Mouse (Mus musculus): ENCODE results near the gene Plch2. TPM values are rescaled to one million over a fixed set of nuclear protein-coding genes. Genes with fewer than 3 reads are reported as not detected.
A peak's percentile ranks its signal among the peaks of the same experiment; 100 is the strongest.

The Plch2 gene
- polyA plus RNA-seq, 1 experiment from 2014 or later: 1.8 TPM

- 57% methylated on average over 13 of the region's 13 CpGs for WGBS
- H3K4me3 ChIP-seq: peak overlapping the region; percentile 38
- H3K9me3 ChIP-seq (replicated peaks): no peaks in the 10 kb centered on the region
- peaks cover 100% of the 10 kb centered on the region for H3K27me3 ChIP-seq (ENCODE audit: low read depth, poor library complexity, severe bottlenecking)
- H3K36me3 ChIP-seq: no peaks in the 10 kb centered on the region
- peak overlapping the region; percentile 77 for H3K27ac ChIP-seq
- DNase-seq (ENCODE audit: low spot score): no peak
- peaks cover 65% of the 10 kb centered on the region for H3K4me1 ChIP-seq
Measured at GRCm38 (mm10) chr4:154957289-154957993, 99.1 kb downstream of the Plch2 start.

GRCm38 (mm10) chr4:154956604-154957003, 100.0 kb downstream of the Plch2 start:
- H3K36me3 ChIP-seq: no peaks in the 10 kb centered on the region
- H3K4me3 ChIP-seq: no peak overlapping the region
- peaks cover 58% of the 10 kb centered on the region for H3K4me1 ChIP-seq
- H3K9me3 ChIP-seq (replicated peaks): no peaks in the 10 kb centered on the region
- no peak for DNase-seq (ENCODE audit: low spot score)
- WGBS: 35% methylated on average over 9 of the region's 9 CpGs
- peaks cover 100% of the 10 kb centered on the region for H3K27me3 ChIP-seq (ENCODE audit: low read depth, poor library complexity, severe bottlenecking)
- no peak overlapping the region for H3K27ac ChIP-seq

GRCm38 (mm10) chr4:154952461-154953241, 103.9 kb downstream of the Plch2 start:
- peaks cover 97% of the 10 kb centered on the region for H3K27me3 ChIP-seq (ENCODE audit: low read depth, poor library complexity, severe bottlenecking)
- H3K27ac ChIP-seq: no peak overlapping the region
- no peaks in the 10 kb centered on the region for H3K9me3 ChIP-seq (replicated peaks)
- H3K4me1 ChIP-seq: peaks cover 32% of the 10 kb centered on the region
- WGBS: under 1% methylated on average over 26 of the region's 26 CpGs
- no peaks in the 10 kb centered on the region for H3K36me3 ChIP-seq
- peak overlapping the region; percentile 20; the same call in 1 of the 2 replicates for H3K4me3 ChIP-seq
- no peak for DNase-seq (ENCODE audit: low spot score)

GRCm38 (mm10) chr4:154949589-154949982, 107.0 kb downstream of the Plch2 start:
- WGBS: 18% methylated on average over 16 of the region's 16 CpGs
- no peaks in the 10 kb centered on the region for H3K36me3 ChIP-seq
- H3K4me1 ChIP-seq: peaks cover 42% of the 10 kb centered on the region
- no peak overlapping the region for H3K4me3 ChIP-seq
- H3K9me3 ChIP-seq (replicated peaks): no peaks in the 10 kb centered on the region
- no peak for DNase-seq (ENCODE audit: low spot score)
- no peak overlapping the region for H3K27ac ChIP-seq
- H3K27me3 ChIP-seq (ENCODE audit: low read depth, poor library complexity, severe bottlenecking): peaks cover 67% of the 10 kb centered on the region

GRCm38 (mm10) chr4:154948940-154949588, 107.5 kb downstream of the Plch2 start:
- H3K4me3 ChIP-seq: no peak overlapping the region
- H3K4me1 ChIP-seq: peaks cover 42% of the 10 kb centered on the region
- 74% methylated on average over 6 of the region's 6 CpGs for WGBS
- no peak overlapping the region for H3K27ac ChIP-seq
- H3K36me3 ChIP-seq: no peaks in the 10 kb centered on the region
- no peak for DNase-seq (ENCODE audit: low spot score)
- peaks cover 61% of the 10 kb centered on the region for H3K27me3 ChIP-seq (ENCODE audit: low read depth, poor library complexity, severe bottlenecking)
- no peaks in the 10 kb centered on the region for H3K9me3 ChIP-seq (replicated peaks)

GRCm38 (mm10) chr4:154948066-154948939, 108.3 kb downstream of the Plch2 start:
- DNase-seq (ENCODE audit: low spot score): no peak
- peaks cover 54% of the 10 kb centered on the region for H3K27me3 ChIP-seq (ENCODE audit: low read depth, poor library complexity, severe bottlenecking)
- H3K9me3 ChIP-seq (replicated peaks): no peaks in the 10 kb centered on the region
- no peak overlapping the region for H3K27ac ChIP-seq
- H3K4me3 ChIP-seq: no peak overlapping the region
- no peaks in the 10 kb centered on the region for H3K36me3 ChIP-seq
- 59% methylated on average over 14 of the region's 14 CpGs for WGBS
- peaks cover 35% of the 10 kb centered on the region for H3K4me1 ChIP-seq

DNA sequence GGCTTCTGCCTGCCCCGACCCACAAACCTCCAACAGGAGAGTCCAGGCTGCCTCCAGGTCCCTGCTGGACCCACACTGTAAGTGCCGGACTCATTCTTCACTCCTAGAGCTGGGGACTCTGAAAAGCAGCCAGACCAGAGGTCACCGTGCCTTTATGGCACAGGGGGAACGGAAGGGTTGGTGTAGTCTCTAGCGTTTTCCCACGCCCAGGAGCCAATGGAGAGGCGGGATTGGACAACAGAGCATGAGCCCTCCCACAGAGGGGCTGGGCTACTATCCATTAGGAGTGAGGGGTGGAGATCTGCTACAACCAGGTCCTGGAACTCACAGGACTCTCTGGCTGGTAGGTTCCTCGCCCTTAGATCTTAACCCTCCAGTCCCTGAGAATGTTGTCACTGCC, 110.3 kb downstream of the Plch2 start:
- Histone ChIP-seq H3K27me3 (ENCODE audit: low read depth, poor library complexity, severe bottlenecking) (peaks cover 34% of the 10 kb centered on the region), H3K27ac (peak overlapping the region; percentile 68), H3K4me3 (peak overlapping the region; percentile 35), H3K4me1 (peaks cover 26% of the 10 kb centered on the region), H3K36me3 (no peaks in the 10 kb centered on the region), H3K9me3 (replicated peaks) (no peaks in the 10 kb centered on the region)
- peak; percentile 75 for DNase-seq (ENCODE audit: low spot score)
- WGBS: 1% methylated on average over 8 of the region's 8 CpGs

DNA sequence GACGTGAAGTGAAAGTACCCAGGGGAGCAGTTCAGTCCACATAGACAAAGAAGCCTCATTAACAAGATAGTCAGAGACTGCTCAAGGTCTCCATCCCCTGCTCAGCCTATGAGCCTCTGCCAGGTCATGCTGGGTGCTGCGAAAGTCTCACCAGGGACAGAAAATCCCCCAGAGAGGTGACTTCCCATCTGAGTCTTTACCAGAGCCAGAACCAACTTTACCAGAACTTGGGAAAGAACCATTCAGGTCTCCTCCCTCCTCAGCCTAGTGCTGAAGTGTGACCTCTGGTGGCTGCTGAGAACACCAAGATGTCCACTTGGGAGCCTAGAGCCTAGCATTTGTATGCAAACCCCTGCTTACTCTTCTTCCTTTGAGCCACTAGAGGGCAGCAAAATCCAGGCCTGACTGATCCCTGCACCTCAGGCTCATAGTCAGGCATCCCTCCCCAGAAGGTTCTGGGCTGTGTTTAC, 112.4 kb downstream of the Plch2 start:
- H3K4me1 ChIP-seq: peaks cover 22% of the 10 kb centered on the region

DNA sequence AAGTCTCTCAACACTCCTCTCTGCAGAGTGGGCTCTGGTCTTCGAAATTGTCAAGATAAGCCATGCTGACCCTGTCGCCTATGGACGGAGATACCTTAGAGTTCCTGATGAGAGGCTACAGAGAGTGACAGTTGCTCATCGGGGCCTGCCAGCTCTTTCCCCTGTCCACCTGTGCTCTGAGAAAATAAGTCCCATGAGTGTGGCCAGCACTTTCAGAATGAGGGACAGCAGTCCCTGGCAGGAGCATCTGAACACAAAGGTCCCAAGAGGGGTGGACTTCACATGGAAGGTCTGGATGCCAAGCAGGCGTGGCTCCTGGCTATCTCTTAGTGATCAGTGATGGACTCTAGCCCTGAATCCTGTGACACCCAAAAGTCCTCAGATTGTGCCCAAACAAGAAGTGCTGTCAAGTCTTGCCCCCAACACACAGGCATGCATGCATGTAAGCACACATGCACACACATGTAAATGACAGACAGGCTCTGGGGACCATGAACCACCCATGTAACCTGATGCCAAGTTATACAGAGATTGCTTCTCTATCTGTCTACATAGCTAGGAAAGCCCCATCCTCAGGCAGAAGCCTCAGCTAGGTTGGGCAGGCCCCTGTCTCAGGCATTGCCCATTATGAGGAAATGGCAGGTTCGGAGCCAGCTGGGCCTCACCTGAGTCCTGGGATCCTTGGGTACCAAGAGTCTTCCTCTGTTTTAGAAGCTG, 113.1 kb downstream of the Plch2 start:
- Histone ChIP-seq H3K27ac (peak overlapping the region; percentile 12; the same call in 1 of the 2 replicates), H3K36me3 (no peaks in the 10 kb centered on the region), H3K27me3 (ENCODE audit: low read depth, poor library complexity, severe bottlenecking) (peaks cover 6% of the 10 kb centered on the region), H3K4me1 (peaks cover 18% of the 10 kb centered on the region), H3K9me3 (replicated peaks) (no peaks in the 10 kb centered on the region), H3K4me3 (no peak overlapping the region)
- no peak for DNase-seq (ENCODE audit: low spot score)
- WGBS: 85% methylated on average over 6 of the region's 6 CpGs

More for the DNA sequence above, 112.4 kb downstream of the Plch2 start:
- peak; percentile 74 for DNase-seq (ENCODE audit: low spot score)
- Histone ChIP-seq H3K27me3 (ENCODE audit: low read depth, poor library complexity, severe bottlenecking) (peaks cover 12% of the 10 kb centered on the region), H3K27ac (peak overlapping the region; percentile 12; the same call in 1 of the 2 replicates), H3K36me3 (no peaks in the 10 kb centered on the region), H3K9me3 (replicated peaks) (no peaks in the 10 kb centered on the region), H3K4me3 (no peak overlapping the region)
- 19% methylated on average over 2 of the region's 2 CpGs for WGBS

DNA sequence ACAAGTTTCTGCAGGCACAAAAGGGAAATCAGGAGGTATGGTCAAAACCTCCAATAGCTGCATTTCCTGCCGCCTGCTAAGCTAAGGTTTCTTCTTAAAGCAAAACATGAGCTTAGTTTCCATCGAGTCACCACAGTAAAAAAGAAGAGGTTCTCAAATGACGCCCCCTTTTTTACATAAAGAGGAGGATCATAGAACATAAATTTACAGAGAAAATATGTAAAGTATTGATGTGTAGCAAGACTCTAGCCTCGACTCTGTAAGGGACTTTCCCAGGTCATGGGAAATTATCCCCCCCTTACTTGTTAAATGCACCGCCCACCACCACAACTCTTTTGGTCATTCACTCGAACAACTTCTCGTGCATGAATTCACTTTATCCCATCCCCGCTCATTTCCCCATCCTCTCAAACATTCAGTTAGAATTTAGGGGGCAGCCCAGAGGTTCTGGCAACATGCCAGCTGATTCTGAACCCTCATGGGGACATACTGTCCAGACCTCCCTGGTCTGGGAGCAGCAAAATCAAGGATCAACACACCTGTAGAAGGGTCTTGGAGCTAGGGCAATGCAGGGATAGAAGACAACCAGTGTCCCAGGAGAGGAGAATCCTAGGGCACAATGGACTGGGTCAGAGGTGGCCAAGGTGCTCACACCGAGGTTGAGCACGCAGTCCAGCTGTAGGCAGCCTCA, 113.8 kb downstream of the Plch2 start:
- Histone ChIP-seq H3K4me3 (no peak overlapping the region), H3K27ac (no peak overlapping the region), H3K36me3 (no peaks in the 10 kb centered on the region), H3K4me1 (peaks cover 18% of the 10 kb centered on the region), H3K27me3 (ENCODE audit: low read depth, poor library complexity, severe bottlenecking) (no peaks in the 10 kb centered on the region), H3K9me3 (replicated peaks) (no peaks in the 10 kb centered on the region)
- no peak for DNase-seq (ENCODE audit: low spot score)
- 86% methylated on average over 10 of the region's 10 CpGs for WGBS

DNA sequence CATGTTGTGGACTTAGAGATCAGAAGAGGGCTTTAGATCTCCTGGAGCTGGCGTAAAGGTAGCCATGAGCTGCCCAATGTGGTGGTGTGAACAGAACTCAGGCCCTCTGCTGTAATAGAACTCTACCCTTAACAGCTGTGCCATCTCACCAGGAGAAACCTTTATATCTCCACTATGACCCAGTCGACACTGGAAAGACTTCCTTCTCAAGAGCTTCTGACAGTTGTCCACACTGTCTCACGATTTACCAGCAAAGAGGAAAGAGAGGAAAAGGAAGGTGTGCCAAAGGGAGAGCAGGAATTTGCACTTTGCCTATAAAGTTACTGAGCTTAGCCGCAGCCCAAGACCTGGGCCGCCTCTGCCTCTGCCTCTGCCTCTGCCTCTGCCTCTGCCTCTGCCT, 114.8 kb downstream of the Plch2 start:
- no peak overlapping the region for H3K27ac ChIP-seq
- no peaks in the 10 kb centered on the region for H3K9me3 ChIP-seq (replicated peaks)
- no peak for DNase-seq (ENCODE audit: low spot score)
- peaks cover 18% of the 10 kb centered on the region for H3K4me1 ChIP-seq
- H3K4me3 ChIP-seq: no peak overlapping the region
- H3K36me3 ChIP-seq: no peaks in the 10 kb centered on the region
- 92% methylated on average over 5 of the region's 5 CpGs for WGBS
- no peaks in the 10 kb centered on the region for H3K27me3 ChIP-seq (ENCODE audit: low read depth, poor library complexity, severe bottlenecking)

Measured in limb, embryonic 10.5 days (tissue).